Mouse (Mus musculus): Measurements from ENCODE around the gene Abr. TPM values are rescaled to one million over a fixed set of nuclear protein-coding genes. Genes with fewer than 3 reads are reported as not detected.

Gene Abr
- total and polyA plus RNA-seq, 3 experiments: 3.8 to 8.8 TPM; not detected in 1

DNA sequence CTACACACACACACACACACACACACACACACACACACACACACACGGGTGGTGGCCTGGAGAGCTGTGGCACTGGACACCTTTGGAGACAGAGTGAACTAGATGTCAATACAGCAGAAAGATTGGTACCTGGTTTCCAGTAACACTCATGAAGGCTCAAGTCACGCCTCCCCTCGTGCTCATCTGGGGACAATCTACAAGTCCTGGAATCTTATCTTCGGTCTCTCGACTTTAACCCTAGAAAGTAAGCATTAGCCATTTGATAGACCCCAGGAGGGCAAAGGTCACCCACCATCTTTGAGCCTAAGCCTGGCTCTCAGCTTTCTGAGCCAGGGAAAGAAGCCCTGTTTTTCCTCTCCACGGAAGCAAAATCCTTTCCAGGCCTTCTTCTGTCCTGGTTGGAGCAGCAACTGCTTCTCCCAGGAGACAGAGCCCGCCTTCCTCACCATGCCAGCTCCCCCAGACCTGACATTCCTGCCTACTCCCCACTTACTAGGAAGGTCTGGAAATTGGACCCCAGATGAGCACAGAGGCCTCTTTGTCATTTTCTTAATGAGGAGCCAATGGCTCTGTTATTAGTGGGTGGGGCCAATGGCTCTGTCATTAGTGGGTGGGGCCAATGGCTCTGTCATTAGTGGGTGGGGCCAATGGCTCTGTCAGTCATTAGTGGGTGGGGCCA is 39.8 kb upstream of the Abr start:
- no peaks in the 10 kb centered on the region for H3K36me3 ChIP-seq (ENCODE audit: control insufficient read depth in 1 of 2, insufficient read depth in 2 of 2, low read length in 2 of 2)

DNA sequence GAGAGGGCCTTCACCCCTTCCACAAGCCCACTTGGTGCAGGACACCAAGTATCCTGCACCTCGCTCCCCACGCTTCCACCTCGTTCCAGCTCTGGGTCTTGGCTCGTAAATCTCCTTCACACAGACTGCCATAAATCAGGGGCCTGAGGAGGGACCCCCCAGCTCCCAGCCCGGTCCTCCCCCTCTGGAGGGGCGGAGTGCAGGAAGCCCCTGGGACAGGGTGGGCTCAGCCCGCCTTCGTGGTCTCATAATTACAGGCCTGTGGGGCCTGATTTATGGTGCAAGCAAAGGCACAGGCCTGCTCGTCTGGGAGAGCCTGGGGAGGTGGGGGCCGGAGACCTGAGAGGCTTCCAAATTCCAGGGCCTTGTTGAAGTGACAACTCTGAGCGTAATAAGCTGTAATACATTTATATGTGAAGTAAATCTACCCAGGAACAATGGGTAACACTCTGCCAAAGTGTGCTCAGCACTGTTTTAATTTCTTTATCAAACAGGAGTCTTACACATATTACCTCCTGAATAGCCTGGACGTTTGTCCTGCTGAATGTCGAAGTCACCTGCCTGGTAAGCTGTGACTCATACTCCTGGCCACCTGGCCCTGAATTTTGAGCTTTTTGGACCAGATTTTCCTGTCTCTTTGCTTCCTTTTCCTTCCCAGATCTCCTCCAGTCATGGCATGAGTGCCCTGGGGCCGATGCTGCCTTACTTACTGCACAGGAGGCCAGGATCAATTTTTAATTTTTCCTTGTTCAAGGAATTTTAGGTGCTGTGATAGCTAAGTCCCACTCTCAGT is 37.2 kb upstream of the Abr start:
- H3K9me3 ChIP-seq (replicated peaks; ENCODE audit: insufficient read depth, low read length): no peaks in the 10 kb centered on the region
- no peaks in the 10 kb centered on the region for H3K4me1 ChIP-seq (ENCODE audit: control insufficient read depth in 1 of 2, insufficient read depth in 2 of 2, low read length in 2 of 2)
- H3K79me2 ChIP-seq (ENCODE audit: control insufficient read depth, insufficient read depth, low read length, poor library complexity): no peaks in the 10 kb centered on the region
- H3K27me3 ChIP-seq (ENCODE audit: control insufficient read depth in 1 of 2, insufficient read depth in 2 of 2, low read length in 2 of 2): peaks cover 7 to 11% of the 10 kb centered on the region in 2 experiments
- no peak overlapping the region for H3K27ac ChIP-seq (ENCODE audit: control insufficient read depth, low read depth, low read length)
- H3K9ac ChIP-seq (ENCODE audit: control insufficient read depth, low read depth, low read length, poor library complexity, severe bottlenecking): no peak overlapping the region
- DNase-seq (ENCODE audit: low read depth, low spot score): no peak
- H3K36me3 ChIP-seq (ENCODE audit: control insufficient read depth in 1 of 2, insufficient read depth in 2 of 2, low read length in 2 of 2): no peaks in the 10 kb centered on the region
- TF ChIP-seq MAFK (IDR thresholded peaks at IDR 0.05; ENCODE audit: borderline replicate concordance, low read depth, low read length) (no peak), KAT2A (conservative IDR thresholded peaks at IDR 0.05; ENCODE audit: low read depth, low read length) (no peak), TCF12 (IDR thresholded peaks at IDR 0.05; ENCODE audit: low read depth, low read length) (no peak), JUND (IDR thresholded peaks at IDR 0.05; ENCODE audit: low read depth, low read length) (no peak), POLR2AphosphoS2 (IDR thresholded peaks at IDR 0.05; ENCODE audit: low read length) (no peak)
- H3K4me3 ChIP-seq (ENCODE audit: control insufficient read depth in 1 of 2, insufficient read depth in 1 of 2, low read depth in 2 of 2, low read length in 2 of 2): no peak overlapping the region

More for the DNA sequence above, 39.8 kb upstream of the Abr start:
- no peak overlapping the region for H3K4me3 ChIP-seq (ENCODE audit: control insufficient read depth in 1 of 2, insufficient read depth in 1 of 2, low read depth in 2 of 2, low read length in 2 of 2)
- H3K9ac ChIP-seq (ENCODE audit: control insufficient read depth, low read depth, low read length, poor library complexity, severe bottlenecking): no peak overlapping the region
- DNase-seq (ENCODE audit: low read depth, low spot score): no peak
- H3K79me2 ChIP-seq (ENCODE audit: control insufficient read depth, insufficient read depth, low read length, poor library complexity): no peaks in the 10 kb centered on the region
- no peak overlapping the region for H3K27ac ChIP-seq (ENCODE audit: control insufficient read depth, low read depth, low read length)
- H3K9me3 ChIP-seq (replicated peaks; ENCODE audit: insufficient read depth, low read length): no peaks in the 10 kb centered on the region
- no peaks in the 10 kb centered on the region for H3K4me1 ChIP-seq (ENCODE audit: control insufficient read depth in 1 of 2, insufficient read depth in 2 of 2, low read length in 2 of 2)
- peaks cover 4 to 9% of the 10 kb centered on the region in 2 experiments for H3K27me3 ChIP-seq (ENCODE audit: control insufficient read depth in 1 of 2, insufficient read depth in 2 of 2, low read length in 2 of 2)
- TF ChIP-seq HCFC1 (IDR thresholded peaks at IDR 0.05; ENCODE audit: low read depth, low read length) (no peak), RCOR1 (IDR thresholded peaks at IDR 0.05; ENCODE audit: low read depth, low read length) (no peak), ZMIZ1 (IDR thresholded peaks at IDR 0.05; ENCODE audit: low read depth, low read length) (no peak), JUND (IDR thresholded peaks at IDR 0.05; ENCODE audit: low read depth, low read length) (no peak), BHLHE40 (IDR thresholded peaks at IDR 0.05; ENCODE audit: borderline replicate concordance, low read depth, low read length) (no peak), MAX (IDR thresholded peaks at IDR 0.05; ENCODE audit: low read length) (no peak), RAD21 (IDR thresholded peaks at IDR 0.05; ENCODE audit: low read depth, low read length) (no peak), POLR2A (IDR thresholded peaks at IDR 0.05; ENCODE audit: control insufficient read depth in 1 of 2, insufficient read depth in 1 of 2, low read depth in 1 of 2, low read length in 2 of 2, poor library complexity in 1 of 2) (no peak), ELF1 (IDR thresholded peaks at IDR 0.05; ENCODE audit: low read depth, low read length) (no peak), E2F4 (IDR thresholded peaks at IDR 0.05; ENCODE audit: borderline replicate concordance, low read depth, low read length) (no peak), SMC3 (IDR thresholded peaks at IDR 0.05; ENCODE audit: low read depth, low read length) (no peak), KAT2A (conservative IDR thresholded peaks at IDR 0.05; ENCODE audit: low read depth, low read length) (no peak), USF1 (IDR thresholded peaks at IDR 0.05; ENCODE audit: low read depth, low read length) (no peak), SIN3A (IDR thresholded peaks at IDR 0.05; ENCODE audit: low read length) (no peak), ZC3H11A (IDR thresholded peaks at IDR 0.05; ENCODE audit: low read depth, low read length) (no peak)

Measured in MEL (cell line).